Mouse (Mus musculus) frontal cortex, postnatal 10 days (tissue): ENCODE data around the gene Raet1e.
"Not testable (repeated sequence)": the region's sequence is repeated elsewhere in the genome, so short reads cannot be mapped to it uniquely, and the experiment has no call there.

Source experiments
- DNase-seq, 2 experiments: peaks; one replicate each; pipeline ENCODE4 v3.0.0; 2022; ENCODE audit warnings: low spot score in 2 of 2, mixed read lengths in 1 of 2

Gene Raet1e

DNA sequence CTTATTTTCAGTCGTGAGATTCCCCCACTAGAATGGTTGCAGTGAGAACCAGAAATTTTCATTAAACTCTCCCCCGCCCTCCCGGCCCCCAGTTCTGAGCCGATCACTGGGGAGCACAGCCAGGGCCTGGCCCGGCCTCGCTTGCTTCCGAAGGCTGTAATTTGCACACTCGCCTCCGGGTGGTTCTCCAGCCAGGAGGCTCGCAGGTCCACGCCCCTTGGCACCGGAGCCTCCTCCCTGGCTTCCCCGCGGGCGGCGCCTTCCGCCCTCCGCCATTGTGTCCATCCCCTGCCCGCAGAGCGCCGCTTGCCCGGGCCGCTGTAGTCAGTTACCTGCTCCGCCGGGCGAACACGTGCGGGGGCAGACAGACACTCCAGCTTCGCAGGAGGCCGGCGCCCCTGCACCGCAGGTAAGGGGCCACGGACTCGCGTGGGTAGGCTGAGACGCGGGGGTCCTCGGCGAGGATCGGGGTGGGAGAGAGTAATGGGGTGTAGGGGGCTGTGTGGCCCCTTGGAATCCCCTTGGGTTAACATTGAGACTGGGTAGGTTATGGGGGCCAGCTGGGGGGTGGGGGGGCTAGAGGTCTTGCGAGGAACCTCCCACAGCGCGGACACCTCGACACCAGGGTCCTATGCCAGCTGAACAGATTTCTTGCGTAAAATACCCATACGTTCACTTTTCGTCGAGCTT lies at the start of gene Raet1e, which contains the start of gene H60b:
TSS of gene Raet1e (plus strand) at position 260 of the 690 bp plus-strand sequence.
TSS of gene H60b (plus strand) at position 277 of the 690 bp plus-strand sequence.
- DNase-seq = not testable (repeated sequence)

- peak in 1 of 2 experiments; percentile 71 for DNase-seq
Observed at GRCm38 (mm10) chr10:22140665-22141280, 17.6 kb upstream of the Raet1e start.

DNA sequence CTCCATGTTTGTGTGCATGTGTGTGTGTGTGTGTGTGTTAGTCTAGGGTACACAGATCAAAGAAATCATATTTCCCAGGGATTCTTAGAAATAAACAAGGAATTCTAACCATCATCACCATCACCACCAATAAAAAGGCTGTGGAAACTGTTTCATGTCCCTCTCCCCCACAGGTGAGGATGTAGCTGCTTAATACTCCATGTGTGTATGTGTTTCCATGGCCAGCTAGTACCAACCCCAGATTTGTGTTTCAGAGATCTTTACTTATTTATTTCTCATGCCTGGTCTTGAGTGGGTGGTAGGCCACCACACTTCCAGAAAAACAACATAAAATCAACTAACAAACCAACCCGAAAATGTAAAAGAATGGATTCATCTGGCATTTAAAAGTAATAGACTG lies 16.2 kb upstream of the Raet1e start:
- DNase-seq = not testable (repeated sequence)

- DNase-seq = no peak
Observed at GRCm38 (mm10) chr10:22142926-22143325, 15.4 kb upstream of the Raet1e start.

GRCm38 (mm10) chr10:22148441-22149072 lies 9.8 kb upstream of the Raet1e start:
- peak in 1 of 2 experiments; percentile 35 for DNase-seq

GRCm38 (mm10) chr10:22149073-22149690 lies 9.2 kb upstream of the Raet1e start, which contains the start of gene E030030I06Rik:
E030030I06Rik (minus strand) TSS chr10:22149270.
- no peak for DNase-seq

- no peak for DNase-seq
Observed at GRCm38 (mm10) chr10:22149691-22150465, 8.5 kb upstream of the Raet1e start.

- DNase-seq = no peak
Observed at GRCm38 (mm10) chr10:22150593-22150992, 7.8 kb upstream of the Raet1e start.

DNA sequence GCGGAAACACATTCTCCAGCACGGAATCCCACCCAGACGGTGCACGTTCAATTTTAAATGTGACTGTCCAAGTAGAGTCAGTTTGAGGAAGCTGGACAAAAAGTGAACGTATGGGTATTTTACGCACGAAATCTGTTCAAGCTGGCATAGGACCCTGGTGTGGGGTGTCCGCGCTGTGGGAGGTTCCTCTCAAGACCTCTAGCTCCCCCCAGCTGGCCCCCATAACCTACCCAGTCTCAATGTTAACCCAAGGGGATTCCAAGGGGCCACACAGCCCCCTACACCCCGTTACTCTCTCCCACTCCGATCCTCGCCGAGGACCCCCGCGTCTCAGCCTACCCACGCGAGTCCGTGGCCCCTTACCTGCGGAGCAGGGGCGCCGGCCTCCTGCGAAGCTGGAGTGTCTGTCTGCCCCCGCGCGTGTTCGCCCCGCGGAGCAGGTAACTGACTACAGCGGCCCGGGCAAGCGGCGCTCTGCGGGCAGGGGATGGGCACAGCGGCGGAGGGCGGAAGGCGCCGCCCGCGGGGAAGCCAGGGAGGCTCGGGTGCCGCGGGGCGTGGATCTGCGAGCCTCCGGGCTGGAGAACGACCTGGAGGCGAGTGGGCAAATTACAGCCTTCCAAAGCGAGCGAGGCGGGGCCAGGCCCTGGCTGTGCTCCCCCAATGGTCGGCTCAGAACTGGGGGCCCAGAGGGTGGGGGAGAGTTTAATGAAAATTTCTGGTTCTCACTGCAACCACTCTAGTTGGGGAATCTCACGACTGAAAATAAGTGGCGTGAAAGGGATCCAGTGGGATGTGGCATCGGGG lies 7.1 kb upstream of the Raet1e start:
- DNase-seq = not testable (repeated sequence)

GRCm38 (mm10) chr10:22151863-22152640 lies 6.3 kb upstream of the Raet1e start:
- not testable (repeated sequence) for DNase-seq

DNA sequence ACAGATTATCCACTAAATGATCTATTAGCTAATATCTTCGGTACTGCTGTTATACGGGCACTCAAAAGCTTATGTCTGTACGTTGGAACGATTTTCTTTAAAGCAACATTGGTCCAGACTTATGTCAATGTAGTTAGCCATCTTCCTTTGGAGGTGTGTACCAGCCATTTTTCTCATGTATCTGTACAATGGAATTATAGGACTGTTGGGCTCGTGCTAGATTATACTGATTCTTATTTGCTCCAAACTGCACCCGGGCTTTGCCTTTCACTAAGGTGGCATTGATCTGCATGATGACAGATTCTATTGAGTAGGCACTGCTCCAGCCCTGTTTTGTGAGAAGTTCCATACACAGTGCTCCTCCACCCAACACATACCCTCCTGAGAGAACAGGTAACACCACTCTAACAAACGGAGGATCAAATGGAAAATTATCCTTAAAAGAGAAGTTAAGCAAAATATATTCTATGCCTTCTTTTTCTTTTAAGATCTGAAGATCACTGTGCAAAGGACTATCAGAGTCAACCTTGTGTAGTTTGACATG lies 5.2 kb upstream of the Raet1e start:
- DNase-seq = not testable (repeated sequence)

GRCm38 (mm10) chr10:22154127-22154526 lies 4.2 kb upstream of the Raet1e start:
- DNase-seq = not testable (repeated sequence)

DNA sequence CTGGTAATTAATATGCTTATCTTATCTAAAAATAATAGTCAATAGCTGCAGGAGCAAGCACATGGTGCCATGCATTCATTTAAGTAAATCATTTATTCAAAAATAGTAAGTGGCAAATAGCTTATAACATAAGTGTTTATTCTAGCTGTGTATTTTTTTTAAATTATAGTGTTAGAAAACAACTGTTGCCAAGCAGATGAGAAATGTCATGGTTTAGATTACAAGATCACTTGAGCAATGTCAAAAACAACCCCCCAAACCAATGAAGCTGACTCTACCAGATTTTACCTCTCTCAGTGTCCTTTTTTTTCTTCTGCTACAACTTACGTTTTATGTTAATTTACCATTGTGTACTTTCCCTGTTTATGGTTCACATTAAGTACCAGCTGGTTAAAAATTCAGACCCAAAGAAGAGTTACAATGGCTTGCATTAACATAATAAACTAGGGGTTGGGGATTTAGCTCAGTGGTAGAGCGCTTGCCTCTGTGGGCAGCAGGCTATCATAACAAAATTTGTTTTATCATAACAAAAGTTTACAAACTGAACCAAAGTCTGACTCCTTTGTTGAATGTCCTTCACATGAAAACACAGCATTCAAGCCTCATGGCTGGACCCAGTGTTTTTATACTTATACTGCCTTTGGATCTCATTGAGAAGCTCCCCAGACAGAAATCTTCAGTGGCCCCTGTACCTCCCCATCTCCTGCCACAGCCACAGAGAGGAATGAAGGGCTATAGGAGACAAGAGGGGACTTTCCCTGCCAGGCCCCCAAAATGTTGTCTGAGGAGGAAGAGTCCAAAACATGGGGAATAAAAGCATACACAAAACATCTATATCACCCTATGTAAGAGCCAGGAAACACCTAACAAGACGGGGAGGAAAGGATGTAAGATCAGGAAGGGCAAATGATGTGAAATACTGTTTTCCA lies 3.2 kb upstream of the Raet1e start:
- DNase-seq = no peak

DNA sequence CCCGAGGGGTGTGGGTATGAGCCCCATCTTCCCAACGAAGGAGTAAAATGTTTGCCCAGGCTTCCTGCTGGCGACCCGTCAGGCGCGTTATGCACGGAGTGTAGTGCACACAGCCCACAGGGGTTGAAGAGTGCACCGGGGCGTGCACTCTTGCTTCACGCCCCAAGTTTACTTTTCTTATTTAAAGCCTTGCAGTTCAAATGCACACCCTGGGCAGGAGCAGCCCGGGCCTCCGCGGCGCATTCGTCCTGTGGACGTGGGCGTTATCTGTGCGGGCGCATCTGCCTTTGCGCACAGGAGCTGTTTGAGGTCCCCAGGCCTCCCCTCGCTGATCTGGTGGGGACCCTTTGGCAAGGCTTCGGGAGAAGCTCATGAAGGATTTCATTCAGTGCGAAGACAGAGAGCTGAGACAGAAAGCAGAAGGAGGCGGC lies 777 bp downstream of the Raet1e start:
- no peak for DNase-seq

- no peak for DNase-seq
Observed at GRCm38 (mm10) chr10:22159581-22160140, 1.3 kb downstream of the Raet1e start.

DNA sequence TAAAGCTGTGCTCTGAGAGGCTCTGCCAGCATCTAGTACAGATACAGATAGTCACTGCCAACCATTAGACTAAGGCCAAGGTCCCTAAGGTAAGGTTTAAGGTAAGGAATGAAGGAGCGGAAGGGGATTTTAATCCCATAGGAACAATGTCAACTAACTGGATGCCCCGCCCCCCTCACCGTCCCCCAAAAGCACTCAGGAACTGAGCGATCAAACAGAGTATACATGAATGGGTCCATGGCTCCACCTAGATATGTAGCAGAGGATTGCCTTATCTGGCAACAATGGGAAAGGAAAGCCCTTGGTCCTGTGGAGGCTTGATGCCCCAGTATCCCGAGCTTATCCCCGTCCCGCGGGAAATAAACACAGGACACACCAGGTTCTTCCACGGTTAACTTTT lies 4.9 kb downstream of the Raet1e start:
- DNase-seq = not testable (repeated sequence)

- DNase-seq = peak in 1 of 2 experiments; percentile 59
Observed at GRCm38 (mm10) chr10:22163705-22164583, 5.6 kb downstream of the Raet1e start.
